Mouse (Mus musculus) forebrain, embryonic 14.5 days (tissue): ENCODE results near the gene Ip6k3. TPM values are rescaled to one million over a fixed set of nuclear protein-coding genes. Genes with fewer than 3 reads are reported as not detected.

Source experiments
- ATAC-seq: fragments of 200-750 bp; cut with Nextera tagmentation; 2 replicates; pipeline ENCODE4 v1.8.0; 2017; ENCODE audit warnings: mild to moderate bottlenecking, moderate library complexity
- DNase-seq: peaks from one replicate; pipeline ENCODE4 v3.0.0-alpha.2; 2015; ENCODE audit warnings: low spot score
- H3K27ac ChIP-seq: fragments of 300-500 bp; sonication (generic); 2 replicates; pipeline ENCODE4 v1.5.1; 2014; ENCODE audit warnings: low read depth, mild to moderate bottlenecking, control low read depth, low read length, moderate library complexity
- H3K27me3 ChIP-seq: fragments of 300-500 bp; sonication (generic); replicated peaks from 2 replicates; pipeline ENCODE4 v1.6.1; 2014; ENCODE audit warnings: low read length, control low read depth, mixed read lengths; ENCODE audit not compliant: control insufficient read depth, insufficient read depth
- H3K36me3 ChIP-seq: fragments of 300-500 bp; sonication (generic); 2 replicates; pipeline ENCODE4 v1.6.1; 2014; ENCODE audit warnings: low read length, control low read depth; ENCODE audit not compliant: control insufficient read depth, insufficient read depth
- H3K4me1 ChIP-seq: fragments of 300-500 bp; sonication (generic); 2 replicates; pipeline ENCODE4 v1.6.1; 2014; ENCODE audit warnings: antibody characterized with exemption, low read length, control low read depth; ENCODE audit not compliant: control insufficient read depth, insufficient read depth
- H3K4me2 ChIP-seq: fragments of 300-500 bp; sonication (generic); 2 replicates; pipeline ENCODE4 v1.6.1; 2014; ENCODE audit warnings: mild to moderate bottlenecking, control low read depth, low read length
- H3K4me3 ChIP-seq: fragments of 300-500 bp; sonication (generic); 2 replicates; pipeline ENCODE4 v1.5.1; 2014; ENCODE audit warnings: low read depth, low read length, control low read depth
- H3K9ac ChIP-seq: fragments of 300-500 bp; sonication (generic); 2 replicates; pipeline ENCODE4 v1.6.1; 2014; ENCODE audit warnings: mild to moderate bottlenecking, low read length, control low read depth, moderate library complexity
- H3K9me3 ChIP-seq: fragments of 300-500 bp; sonication (generic); replicated peaks from 2 replicates; pipeline ENCODE4 v1.6.1; 2016; ENCODE audit warnings: low read length, control low read depth, mixed read lengths; ENCODE audit not compliant: control insufficient read depth
- WGBS: fragments of 180-500 bp; shearing (Covaris S2); extraction: QIAGEN DNeasy Blood & Tissue Kit; methylation state at CpG from one replicate; pipeline ENCODE4 v1.1.7; 2014; 5-methylcytosine and 5-hydroxymethylcytosine counted together
- polyA plus RNA-seq: library from polyadenylated mRNA; unstranded; fragments of >200 nt; fragmentation: Nextera tagmentation; extraction: Ambion mirVana; gene quantifications from 2 replicates; pipeline ENCODE4 v1.2.1, GENCODE M21; 2014

Gene Ip6k3
- polyA plus RNA-seq, 1 experiment from 2014 or later, result 0.28 TPM

DNA sequence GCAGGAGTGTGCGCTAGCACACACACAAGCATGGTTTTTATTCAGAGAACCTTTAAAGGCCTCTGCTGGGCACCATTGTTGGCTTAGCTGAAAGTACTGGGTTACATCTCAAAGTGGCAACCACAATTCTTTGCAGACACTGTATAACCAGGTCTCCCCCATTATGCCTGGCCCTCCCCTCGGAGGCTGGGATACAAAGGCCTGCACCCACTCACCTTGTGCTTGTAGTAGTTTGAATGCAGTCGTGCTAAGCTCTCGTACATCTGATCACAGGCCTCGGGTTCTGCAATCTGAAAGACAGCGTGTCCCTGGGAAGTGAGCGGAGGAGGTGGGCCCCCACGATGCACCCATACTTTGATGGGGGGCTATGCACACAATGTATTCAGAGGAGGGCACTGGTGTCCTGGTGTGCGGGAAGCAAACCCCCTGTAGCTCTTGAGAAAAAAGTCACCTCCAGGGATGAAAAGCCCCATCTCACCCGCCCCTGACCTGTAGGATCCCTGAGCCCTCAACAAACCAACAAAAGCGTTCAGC lies 41.9 kb downstream of the Ip6k3 start:
- Histone ChIP-seq H3K4me2 (no peak overlapping the region), H3K9me3 (no peaks in the 10 kb centered on the region), H3K9ac (no peak overlapping the region), H3K27me3 (no peaks in the 10 kb centered on the region), H3K36me3 (peaks cover 25% of the 10 kb centered on the region), H3K27ac (no peak overlapping the region), H3K4me1 (peaks cover 10% of the 10 kb centered on the region), H3K4me3 (no peak overlapping the region)
- no peak for ATAC-seq
- WGBS, result 83% methylated on average over 11 of the region's 11 CpGs
- DNase-seq, result no peak

DNA sequence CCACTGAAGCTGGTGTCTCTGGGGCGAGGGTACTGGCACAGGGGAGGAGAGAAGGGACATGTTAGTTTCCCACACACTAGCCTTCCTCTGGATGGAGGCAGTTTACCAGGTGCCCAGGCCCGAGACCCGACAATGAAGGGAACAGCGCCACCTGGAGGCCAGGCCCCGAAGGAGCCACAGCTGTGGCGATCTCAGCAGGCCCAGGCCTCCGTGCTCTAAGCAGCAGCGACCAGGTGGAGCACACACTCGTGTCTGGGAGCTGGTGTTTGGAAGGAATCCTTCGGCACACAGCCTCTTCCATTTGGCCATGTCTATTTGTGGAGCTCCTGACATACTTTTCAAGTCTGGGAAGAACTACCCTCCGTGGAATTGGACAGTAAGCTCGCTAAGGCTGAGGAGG lies 42.4 kb downstream of the Ip6k3 start:
- no peak overlapping the region for H3K9ac ChIP-seq
- DNase-seq (peak; percentile 53), ATAC-seq (no peak)
- WGBS, result 31% methylated on average over 12 of the region's 12 CpGs
- H3K27me3 ChIP-seq, result no peaks in the 10 kb centered on the region
- H3K4me2 ChIP-seq, result no peak overlapping the region
- peaks cover 25% of the 10 kb centered on the region for H3K36me3 ChIP-seq
- no peaks in the 10 kb centered on the region for H3K9me3 ChIP-seq
- no peak overlapping the region for H3K27ac ChIP-seq
- H3K4me1 ChIP-seq, result peaks cover 8% of the 10 kb centered on the region
- H3K4me3 ChIP-seq, result no peak overlapping the region

DNA sequence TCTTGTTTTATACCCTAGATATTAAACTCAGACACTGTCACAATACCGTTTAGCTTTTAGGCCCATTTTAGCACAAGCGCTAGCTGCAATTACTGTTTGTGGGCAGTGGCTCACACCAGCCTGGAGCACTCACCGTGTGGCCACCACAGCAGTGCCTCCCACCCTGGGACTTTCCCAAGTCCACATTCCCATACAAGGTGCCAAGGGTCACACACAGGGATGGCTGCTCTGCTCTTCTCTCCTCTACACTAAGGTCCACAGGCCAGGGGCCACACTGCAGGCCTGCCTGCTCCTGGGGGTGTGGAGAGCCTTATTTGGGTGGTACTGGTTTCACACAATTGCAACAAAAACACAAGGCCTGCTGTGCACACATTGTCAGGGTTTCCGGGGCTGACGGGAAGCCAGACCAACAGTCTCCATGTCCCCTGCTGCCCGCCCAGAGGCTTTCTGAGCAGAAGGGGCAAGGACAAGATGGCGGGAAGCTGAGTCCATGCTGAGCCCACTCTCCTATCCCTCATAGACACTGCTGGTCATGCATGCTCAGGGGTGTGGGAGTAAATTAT lies 43.7 kb downstream of the Ip6k3 start:
- Histone ChIP-seq H3K9ac (no peak overlapping the region), H3K9me3 (no peaks in the 10 kb centered on the region), H3K4me1 (peaks cover 11% of the 10 kb centered on the region), H3K27me3 (no peaks in the 10 kb centered on the region), H3K27ac (no peak overlapping the region), H3K4me3 (no peak overlapping the region), H3K4me2 (no peak overlapping the region), H3K36me3 (peaks cover 25% of the 10 kb centered on the region)
- ATAC-seq (no peak), DNase-seq (no peak)
- WGBS, result 75% methylated on average over 7 of the region's 7 CpGs

GRCm38 (mm10) chr17:27123103-27123502 lies 44.5 kb downstream of the Ip6k3 start:
- WGBS, result 91% methylated on average over 2 of the region's 2 CpGs
- no peaks in the 10 kb centered on the region for H3K9me3 ChIP-seq
- H3K4me2 ChIP-seq, result no peak overlapping the region
- H3K9ac ChIP-seq, result no peak overlapping the region
- ATAC-seq (no peak), DNase-seq (no peak)
- no peak overlapping the region for H3K4me3 ChIP-seq
- no peaks in the 10 kb centered on the region; the same call in 1 of the 2 replicates for H3K27me3 ChIP-seq
- H3K36me3 ChIP-seq, result peaks cover 25% of the 10 kb centered on the region
- H3K4me1 ChIP-seq, result peaks cover 11% of the 10 kb centered on the region
- H3K27ac ChIP-seq, result no peak overlapping the region

- WGBS, result 81% methylated on average over 11 of the region's 11 CpGs
- H3K9ac ChIP-seq, result no peak overlapping the region
- H3K4me3 ChIP-seq, result no peak overlapping the region
- H3K36me3 ChIP-seq, result peaks cover 25% of the 10 kb centered on the region
- H3K9me3 ChIP-seq, result no peaks in the 10 kb centered on the region
- no peak for ATAC-seq
- no peaks in the 10 kb centered on the region; the same call in 1 of the 2 replicates for H3K27me3 ChIP-seq
- H3K4me2 ChIP-seq, result no peak overlapping the region
- no peak for DNase-seq
- H3K4me1 ChIP-seq, result peaks cover 11% of the 10 kb centered on the region
- no peak overlapping the region for H3K27ac ChIP-seq
Observed at GRCm38 (mm10) chr17:27122701-27123100, 44.9 kb downstream of the Ip6k3 start.

DNA sequence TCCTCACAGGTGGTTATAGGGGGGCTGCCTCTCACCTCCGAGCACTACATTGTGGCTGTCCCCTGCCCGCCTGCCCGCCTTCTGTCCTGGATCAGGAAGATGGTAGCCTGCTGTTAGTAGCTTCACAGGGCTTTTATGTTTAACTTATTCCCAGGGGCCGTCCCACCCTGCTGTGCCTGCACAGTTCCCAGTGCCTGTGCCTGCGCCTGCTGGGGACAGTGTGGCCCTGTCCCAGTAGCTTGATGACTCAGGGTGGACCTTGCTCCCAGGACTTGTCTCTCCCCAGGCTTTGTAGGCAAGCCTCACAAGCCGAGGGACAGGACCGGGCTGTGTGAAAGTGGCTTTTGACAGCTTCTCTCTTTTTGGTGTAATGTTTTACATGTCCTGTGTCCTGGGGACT lies 45.8 kb downstream of the Ip6k3 start:
- no peak for ATAC-seq
- DNase-seq, result no peak
- H3K27me3 ChIP-seq, result no peaks in the 10 kb centered on the region; the same call in 1 of the 2 replicates
- H3K4me1 ChIP-seq, result peaks cover 11% of the 10 kb centered on the region
- H3K9ac ChIP-seq, result no peak overlapping the region
- H3K4me2 ChIP-seq, result no peak overlapping the region
- no peaks in the 10 kb centered on the region for H3K9me3 ChIP-seq
- H3K4me3 ChIP-seq, result no peak overlapping the region
- H3K27ac ChIP-seq, result no peak overlapping the region
- WGBS, result 65% methylated on average over 7 of the region's 7 CpGs
- H3K36me3 ChIP-seq, result peaks cover 25% of the 10 kb centered on the region

DNA sequence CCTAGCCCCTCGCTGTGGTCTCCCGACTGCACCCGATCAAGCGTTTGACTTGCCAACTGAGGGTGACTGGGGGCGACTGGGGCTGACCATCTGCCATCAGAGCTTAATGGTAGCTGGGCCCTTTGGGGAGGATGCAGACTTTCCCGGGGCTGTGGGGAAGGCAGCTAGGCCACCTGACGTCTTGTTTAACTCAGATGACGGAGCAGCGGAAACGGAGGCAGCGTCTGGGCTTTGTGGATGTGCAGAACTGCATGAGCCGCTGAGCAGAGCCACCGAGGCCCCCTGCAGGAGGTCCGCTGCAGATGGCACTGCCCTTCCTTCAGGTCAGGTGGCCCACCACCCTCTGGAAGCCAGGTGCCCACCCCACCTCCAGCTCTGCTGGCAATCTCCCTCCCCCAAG lies 46.3 kb downstream of the Ip6k3 start:
- H3K4me1 ChIP-seq, result peaks cover 11% of the 10 kb centered on the region
- H3K36me3 ChIP-seq, result peaks cover 25% of the 10 kb centered on the region
- H3K9ac ChIP-seq, result 0 out of 2 replicates have a peak overlapping the region, but pooled peaks have one; percentile 21
- H3K27ac ChIP-seq, result no peak overlapping the region
- H3K27me3 ChIP-seq, result no peaks in the 10 kb centered on the region; the same call in 1 of the 2 replicates
- no peak; the same call in 1 of the 2 replicates for ATAC-seq
- WGBS, result 35% methylated on average over 14 of the region's 14 CpGs
- H3K4me3 ChIP-seq, result no peak overlapping the region
- DNase-seq, result no peak
- H3K9me3 ChIP-seq, result no peaks in the 10 kb centered on the region
- peak overlapping the region; percentile 23; the same call in 1 of the 2 replicates for H3K4me2 ChIP-seq

DNA sequence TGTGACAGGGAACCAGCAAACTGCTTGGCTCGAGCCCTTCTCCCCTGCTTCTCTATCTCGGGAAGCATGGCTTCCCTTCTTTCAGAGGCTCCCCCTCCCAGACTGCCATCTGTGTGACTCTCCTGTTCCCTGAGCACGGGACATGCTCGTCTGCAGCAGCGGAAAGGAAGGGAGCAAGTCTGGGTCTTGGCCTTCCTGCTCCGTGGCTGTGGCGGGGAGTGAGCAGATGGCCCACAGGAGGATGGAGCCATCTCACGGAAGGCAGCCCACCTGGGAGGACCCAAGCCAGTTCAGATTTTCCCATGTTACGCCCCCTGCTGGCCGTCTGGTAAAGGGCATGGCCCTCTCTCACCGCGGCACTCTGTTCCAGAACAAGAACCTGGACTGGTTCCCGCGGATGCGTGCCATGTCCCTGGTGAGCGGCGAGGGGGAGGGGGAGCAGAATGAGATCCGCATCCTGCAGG lies 47.0 kb downstream of the Ip6k3 start:
- Histone ChIP-seq H3K9me3 (no peaks in the 10 kb centered on the region), H3K4me3 (no peak overlapping the region), H3K9ac (no peak overlapping the region), H3K36me3 (peaks cover 25% of the 10 kb centered on the region), H3K4me1 (peaks cover 11% of the 10 kb centered on the region), H3K27ac (peak overlapping the region; percentile 27; the same call in 1 of the 2 replicates), H3K27me3 (no peaks in the 10 kb centered on the region; the same call in 1 of the 2 replicates), H3K4me2 (peak overlapping the region; percentile 23; the same call in 1 of the 2 replicates)
- ATAC-seq, result peak; percentile 54
- peak; percentile 76 for DNase-seq
- 3% methylated on average over 18 of the region's 18 CpGs for WGBS

DNA sequence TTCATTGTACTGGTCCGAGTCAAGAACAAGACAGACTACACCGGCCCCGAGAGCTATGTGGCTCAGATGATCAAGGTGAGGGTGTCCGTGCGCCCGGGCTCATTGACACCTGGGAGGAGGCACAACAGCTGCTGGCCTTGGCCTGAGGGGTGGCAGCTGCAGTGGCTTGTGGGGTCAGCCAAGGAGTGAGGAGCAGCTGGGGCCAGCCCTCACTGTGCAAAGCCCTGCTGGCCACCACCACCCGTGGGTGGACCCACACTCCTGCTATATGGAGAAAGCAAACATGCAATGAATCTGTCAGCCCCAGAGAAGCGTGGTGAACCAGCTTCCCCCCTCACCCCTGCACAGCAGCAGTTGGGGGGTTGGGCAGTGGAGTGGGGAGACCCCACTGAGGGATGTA lies 47.6 kb downstream of the Ip6k3 start:
- Histone ChIP-seq H3K36me3 (peaks cover 25% of the 10 kb centered on the region), H3K4me1 (peaks cover 11% of the 10 kb centered on the region), H3K4me2 (no peak overlapping the region), H3K4me3 (no peak overlapping the region), H3K9me3 (no peaks in the 10 kb centered on the region), H3K9ac (no peak overlapping the region), H3K27me3 (no peaks in the 10 kb centered on the region; the same call in 1 of the 2 replicates), H3K27ac (peak overlapping the region; percentile 5; the same call in 1 of the 2 replicates)
- ATAC-seq (0 out of 2 replicates have a peak, but pooled peaks have one; percentile 3), DNase-seq (no peak)
- 69% methylated on average over 8 of the region's 8 CpGs for WGBS
